Mouse (Mus musculus) kidney, adult 2 months (tissue): ENCODE results near the gene Kcnab1.

ENCODE experiments used
- CTCF ChIP-seq: fragments of 200-500 bp; conservative IDR thresholded peaks from 2 replicates; pipeline ENCODE4 v1.5.1; 2011; ENCODE audit warnings: low read depth, mild to moderate bottlenecking, control low read depth, low read length, moderate library complexity, mixed read lengths; ENCODE audit not compliant: insufficient read depth, insufficient read length
- POLR2A ChIP-seq: fragments of 200-500 bp; IDR thresholded peaks from one replicate; pipeline ENCODE4 v1.6.1; 2011; ENCODE audit warnings: low read depth, low read length, control low read depth

DNA sequence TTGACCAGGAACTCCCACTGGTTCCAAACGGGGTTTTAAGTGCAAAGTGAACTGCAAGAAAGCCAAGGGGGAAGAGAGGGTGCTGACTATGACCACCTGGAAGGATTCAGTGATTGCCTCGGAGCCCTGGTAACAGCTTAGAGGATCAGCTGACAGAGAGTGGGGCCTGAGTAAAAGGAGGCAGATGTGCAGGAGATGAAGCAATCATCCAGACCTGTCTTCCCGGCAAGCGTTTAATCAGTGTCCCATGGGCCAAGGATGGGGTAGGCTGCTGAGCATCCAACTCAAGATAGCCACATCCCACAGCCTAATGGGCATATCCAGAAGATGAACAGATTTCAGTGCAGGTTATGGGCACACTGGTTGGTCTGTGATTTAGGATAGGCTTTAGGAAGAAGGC lies 258.8 kb downstream of the Kcnab1 start:
- TF ChIP-seq POLR2A (no peak), CTCF (no peak)
